Mouse (Mus musculus) right cerebral cortex, postnatal 25 days (tissue): ENCODE results near the gene Rpl13a.
"Not testable (repeated sequence)": the region's sequence is repeated elsewhere in the genome, so short reads cannot be mapped to it uniquely, and the experiment has no call there.

ENCODE experiments used
- DNase-seq: peaks from one replicate; pipeline ENCODE4 v3.0.0; 2022

Rpl13a gene

DNA sequence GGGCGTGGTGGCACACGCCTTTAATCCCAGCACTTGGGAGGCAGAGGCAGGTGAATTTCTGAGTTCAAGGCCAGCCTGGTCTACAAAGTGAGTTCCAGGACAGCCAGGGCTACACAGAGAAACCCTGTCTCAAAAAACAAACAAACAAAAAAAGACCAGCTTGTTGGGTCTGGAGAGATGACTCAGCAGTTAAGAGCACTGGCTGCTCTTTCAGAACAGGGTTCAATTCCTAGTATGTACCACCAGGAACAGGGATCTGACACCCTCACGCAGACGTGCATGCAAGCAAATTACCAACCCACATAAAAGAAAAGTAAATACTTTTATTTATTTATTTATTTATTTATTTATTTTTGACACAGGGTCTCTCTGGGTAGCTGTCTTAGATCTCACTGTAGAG, 18.5 kb downstream of the Rpl13a start:
- DNase-seq: not testable (repeated sequence)

GRCm38 (mm10) chr7:45107052-45107645, 21.4 kb downstream of the Rpl13a start:
- no peak for DNase-seq

- DNase-seq: no peak
These were observed 22.1 kb downstream of the Rpl13a start for GRCm38 (mm10) chr7:45106441-45106840.

DNA sequence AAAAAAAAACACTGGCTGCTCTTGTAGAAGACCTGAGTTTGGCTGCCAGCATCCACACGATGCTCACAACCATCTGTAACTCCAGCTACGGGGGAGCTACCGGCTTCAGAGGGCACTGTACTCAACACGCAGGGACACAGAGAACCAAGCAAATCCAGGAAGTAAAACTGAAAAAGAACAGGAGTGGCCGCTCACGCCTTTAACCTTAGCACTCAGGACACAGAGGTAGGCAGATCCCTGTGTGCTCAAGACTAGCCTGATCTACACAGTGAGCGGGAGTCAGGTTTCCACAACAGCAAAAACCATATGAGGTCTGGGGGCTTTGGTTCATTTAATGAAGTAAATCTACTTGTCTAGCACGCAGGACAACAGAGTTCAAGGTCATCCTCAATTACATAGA, 23.1 kb downstream of the Rpl13a start:
- DNase-seq: no peak

DNA sequence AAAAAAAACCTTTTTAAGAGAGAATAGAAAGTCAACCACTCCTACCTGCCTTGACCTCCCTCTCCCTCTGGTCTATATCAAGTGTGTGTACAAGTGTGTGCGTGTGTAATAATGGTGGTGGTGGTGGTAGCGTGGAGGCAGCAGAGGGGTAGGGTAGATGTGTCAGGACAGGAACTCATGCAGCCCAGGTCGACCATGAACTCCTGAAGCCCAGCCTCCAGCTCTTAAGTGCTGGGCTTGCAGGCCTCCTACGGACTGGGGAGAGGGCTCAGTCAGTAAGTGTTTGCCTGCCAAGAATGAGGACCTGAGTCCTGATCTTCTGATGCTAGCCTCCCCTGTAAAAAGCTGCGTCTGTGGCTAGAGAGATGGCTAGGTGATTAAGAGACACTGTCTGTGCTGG, 23.6 kb downstream of the Rpl13a start:
- DNase-seq: no peak

- DNase-seq: peak; percentile 41
These were observed 24.8 kb downstream of the Rpl13a start, which contains the start of gene Fcgrt for GRCm38 (mm10) chr7:45103652-45104180. TSS of gene Fcgrt (minus strand) at chr7:45103851.

DNA sequence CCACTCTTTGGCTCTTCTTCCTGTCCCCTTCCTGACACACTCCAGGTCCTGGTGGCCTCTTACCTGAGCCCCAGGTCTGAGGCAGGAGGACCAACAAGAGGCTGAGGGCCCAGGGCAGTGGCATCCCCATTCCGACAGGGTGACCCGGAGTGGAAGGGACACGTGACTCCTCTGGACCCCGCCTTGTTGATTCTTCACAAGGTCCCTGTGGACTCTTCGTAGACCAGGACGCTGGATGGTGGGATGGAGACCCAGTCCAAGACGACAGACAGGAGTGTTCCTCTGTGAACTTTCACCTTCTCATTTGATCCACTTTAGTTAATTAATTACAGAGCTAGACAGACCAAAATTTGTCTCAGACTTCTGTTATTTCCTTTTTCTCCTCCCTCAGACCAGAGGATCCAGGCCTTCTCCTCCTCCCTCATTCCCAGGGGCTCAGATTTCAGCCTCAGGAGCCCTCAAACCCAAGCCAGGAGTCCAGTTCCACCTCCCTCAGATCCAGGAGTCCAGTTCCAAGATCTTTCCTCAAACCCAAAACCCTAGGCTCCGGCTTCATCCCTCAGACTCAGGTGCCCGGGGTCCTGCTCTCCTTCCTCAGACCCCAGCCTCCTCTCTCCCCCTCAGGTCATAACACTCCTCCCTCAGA, 25.5 kb downstream of the Rpl13a start:
- DNase-seq: no peak

- DNase-seq: no peak
These were observed 26.1 kb downstream of the Rpl13a start for GRCm38 (mm10) chr7:45102441-45102840.

- DNase-seq: no peak
These were observed 28.5 kb downstream of the Rpl13a start for GRCm38 (mm10) chr7:45100046-45100445.

- DNase-seq: no peak
These were observed 29.9 kb downstream of the Rpl13a start for GRCm38 (mm10) chr7:45098541-45099240.

GRCm38 (mm10) chr7:45097479-45097878, 31.1 kb downstream of the Rpl13a start:
- DNase-seq: no peak

DNA sequence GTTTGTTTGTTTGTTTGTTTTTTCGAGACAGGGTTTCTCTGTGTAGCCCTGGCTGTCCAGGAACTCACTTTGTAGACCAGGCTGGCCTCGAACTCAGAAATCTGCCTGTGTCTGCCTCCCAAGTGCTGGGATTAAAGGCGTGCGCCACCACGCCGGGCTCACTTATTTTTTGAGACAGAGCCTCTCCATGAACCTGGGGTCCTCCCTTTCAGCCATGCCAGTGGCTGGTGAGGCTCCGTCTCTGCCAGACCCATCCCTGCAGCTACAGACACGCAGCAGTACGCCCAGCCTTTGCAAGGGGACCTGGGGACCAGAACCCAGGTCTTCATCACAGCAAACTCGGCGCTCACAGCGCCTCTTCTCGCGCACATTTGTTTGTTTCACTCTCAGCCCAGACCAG, 32.6 kb downstream of the Rpl13a start:
- DNase-seq: not testable (repeated sequence)

DNA sequence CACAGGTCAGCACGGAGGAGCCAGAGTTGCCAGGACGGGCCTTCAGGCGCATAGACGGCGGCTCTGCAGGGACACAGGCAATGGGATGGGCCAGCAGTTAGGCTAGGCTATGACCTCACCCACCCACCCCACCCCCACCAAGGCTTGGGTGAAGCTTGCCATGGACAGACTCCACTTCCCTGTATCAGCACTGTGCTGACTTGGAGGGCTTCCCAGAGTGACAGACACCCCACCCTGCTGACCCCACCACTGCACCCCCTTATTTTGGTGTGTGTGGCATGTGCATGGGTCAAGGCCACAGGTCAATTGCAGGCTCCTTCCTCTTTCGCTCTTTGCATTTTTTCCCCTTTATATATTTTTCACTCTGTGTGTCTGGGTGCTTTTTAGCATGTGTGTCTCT, 33.2 kb downstream of the Rpl13a start:
- DNase-seq: no peak

DNA sequence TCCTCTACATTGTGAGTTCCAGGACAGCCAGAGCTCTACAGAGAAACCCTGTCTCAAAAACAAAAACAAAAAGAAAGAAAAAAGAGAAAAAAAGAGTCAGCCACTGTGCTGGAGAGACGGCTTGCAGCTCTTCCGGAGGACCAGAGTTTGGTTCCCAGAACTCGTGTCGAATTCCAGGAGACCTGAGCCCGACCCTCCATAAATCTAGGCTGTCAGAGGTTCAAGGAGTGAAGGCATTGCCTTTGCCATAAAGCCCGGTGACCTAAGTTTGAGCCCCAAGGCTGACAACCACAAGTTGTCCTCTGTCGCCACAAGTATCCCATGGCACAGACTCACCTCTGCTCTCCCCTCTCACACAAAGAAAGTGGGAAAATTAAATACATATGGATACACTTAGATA, 34.4 kb downstream of the Rpl13a start:
- DNase-seq: no peak

- DNase-seq: no peak
These were observed 35.0 kb downstream of the Rpl13a start for GRCm38 (mm10) chr7:45093516-45093905.

DNA sequence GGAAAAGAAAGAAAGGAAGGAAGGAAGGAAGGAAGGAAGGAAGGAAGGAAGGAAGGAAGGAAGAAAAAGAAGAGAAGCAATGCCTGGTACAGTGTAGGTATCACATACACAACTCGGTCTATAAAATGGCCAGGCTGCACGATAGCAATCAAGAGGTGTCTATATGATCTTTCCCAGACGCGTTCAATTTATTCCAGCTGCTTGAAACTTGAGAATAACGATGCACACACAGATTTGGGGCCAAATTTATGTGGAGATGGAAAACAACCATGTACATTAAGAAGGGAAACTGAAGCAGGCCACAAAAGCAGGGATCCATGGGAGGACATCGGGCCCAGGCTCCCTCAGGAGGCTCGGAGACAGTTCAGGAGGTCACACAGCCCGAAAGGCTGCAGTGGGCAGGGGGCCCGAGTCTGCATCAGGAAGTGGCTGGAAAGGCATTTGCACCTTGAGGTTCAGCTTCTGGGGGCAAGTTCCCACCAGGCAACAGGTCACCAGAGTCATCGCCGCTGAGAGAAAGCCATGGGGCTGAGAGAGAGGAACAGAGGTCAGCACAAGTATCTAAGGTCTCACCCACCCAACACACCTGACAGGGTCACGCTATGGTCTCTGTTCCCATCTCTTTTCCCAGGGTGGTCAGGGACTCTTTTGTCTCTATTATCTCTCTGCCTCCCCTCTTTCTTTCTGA, 35.6 kb downstream of the Rpl13a start:
- DNase-seq: no peak

DNA sequence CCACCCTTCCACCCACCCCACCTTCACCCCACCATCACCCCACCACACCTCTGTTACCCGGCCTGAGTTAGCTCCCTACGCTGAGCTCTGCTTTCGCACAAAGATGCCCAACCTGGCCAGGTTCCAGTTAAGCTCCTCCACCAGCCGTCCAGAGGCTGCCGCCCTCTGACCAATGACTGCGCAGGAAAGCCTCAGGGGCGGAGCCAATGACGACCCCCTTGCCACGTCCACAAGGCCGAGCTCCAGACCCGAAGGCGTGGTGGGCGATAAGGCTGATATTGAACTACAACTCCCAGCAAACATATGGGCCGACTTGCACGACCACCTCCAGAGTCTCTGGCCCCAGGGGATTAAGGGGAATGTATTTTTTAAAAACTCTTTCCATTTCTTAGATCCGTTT, 36.5 kb downstream of the Rpl13a start, which contains the start of gene Rcn3:
Gene Rcn3, minus strand, starts transcription at position 174 of the 400 bp plus-strand sequence.
- no peak for DNase-seq

DNA sequence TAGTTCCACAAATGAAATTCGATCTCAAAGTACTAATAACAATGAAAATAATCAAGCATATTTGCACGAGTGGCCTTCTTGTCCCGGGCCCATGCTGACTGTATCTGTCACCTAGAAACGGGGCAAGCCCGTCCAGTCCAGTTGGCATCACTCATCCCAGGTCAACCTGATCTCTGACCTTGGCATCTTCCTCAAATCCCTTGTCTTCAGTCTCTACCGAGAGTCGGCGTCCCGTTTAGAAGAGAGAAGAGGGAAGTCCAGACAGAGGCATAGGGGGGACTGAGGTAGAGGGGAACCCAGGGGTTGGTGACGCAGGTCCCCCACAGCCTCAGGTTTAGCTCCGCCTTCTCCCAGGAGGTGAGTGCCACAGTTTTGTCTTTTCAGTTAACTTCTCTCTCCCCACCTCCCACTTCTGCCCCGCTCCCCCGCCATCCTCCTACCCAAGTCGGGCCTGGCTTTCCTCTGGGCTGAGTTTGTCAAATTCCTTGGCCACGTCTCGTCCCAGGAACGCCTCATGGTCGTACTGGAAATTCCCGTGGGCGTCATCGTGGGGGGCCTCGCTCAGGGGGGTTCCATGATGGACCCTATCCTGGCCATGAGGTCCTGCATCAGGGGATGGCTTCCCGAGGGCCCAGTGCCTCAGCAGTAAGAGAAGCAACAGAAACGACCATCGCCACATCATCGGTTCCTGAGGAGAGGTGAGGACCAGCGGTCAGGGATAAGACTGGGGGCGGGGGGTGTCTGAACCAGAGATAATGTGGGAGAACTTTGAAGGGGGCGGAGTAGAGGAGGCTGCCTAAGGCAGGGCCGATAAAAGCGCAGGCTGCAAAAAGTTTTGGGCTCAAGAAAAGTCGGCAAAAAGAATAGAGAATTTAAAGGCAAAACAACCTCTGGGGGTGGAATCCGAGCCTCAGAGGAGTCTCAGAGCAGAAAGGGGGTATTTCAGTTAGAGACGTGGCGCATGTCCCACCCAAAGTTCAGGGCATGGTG, 37.3 kb downstream of the Rpl13a start:
- no peak for DNase-seq

- DNase-seq: no peak
These were observed 38.1 kb downstream of the Rpl13a start for GRCm38 (mm10) chr7:45090251-45090977.

GRCm38 (mm10) chr7:45088597-45088996, 40.0 kb downstream of the Rpl13a start:
- DNase-seq: no peak

DNA sequence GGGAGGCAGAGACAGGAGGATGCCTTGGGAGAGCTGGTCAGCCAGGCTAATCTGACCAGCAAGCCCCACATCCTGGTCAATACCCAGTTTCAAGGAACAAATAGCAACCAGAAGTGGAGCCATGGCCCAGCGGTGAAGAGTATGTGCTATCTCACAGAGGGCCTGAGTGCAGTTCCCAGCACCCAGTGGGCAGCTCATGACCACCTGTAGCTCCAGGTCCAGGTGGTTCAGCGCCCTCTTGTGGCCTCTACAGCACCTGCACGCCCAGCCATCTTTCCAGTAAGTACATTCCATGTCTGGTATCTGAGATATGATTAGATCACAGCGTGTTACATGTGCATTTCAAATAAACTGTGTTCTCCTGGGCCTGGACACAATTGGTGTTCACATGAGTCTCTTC, 42.5 kb downstream of the Rpl13a start:
- DNase-seq: no peak
